Mouse (Mus musculus): ENCODE measurements around the gene Olfr329-ps.
"Not testable (repeated sequence)": the region's sequence is repeated elsewhere in the genome, so short reads cannot be mapped to it uniquely, and the experiment has no call there.

Olfr329-ps gene

GRCm38 (mm10) chr11:58546322-58546721, at the start of gene Olfr329-ps:
Olfr329-ps (minus strand) TSS chr11:58546422.
- no peak for DNase-seq (ENCODE audit: low spot score)

GRCm38 (mm10) chr11:58594814-58595213, 48.6 kb upstream of the Olfr329-ps start, which contains the start of gene Olfr324:
Olfr324 (plus strand) TSS chr11:58595114.
- no peak for DNase-seq (ENCODE audit: low spot score)

- no peak for DNase-seq (ENCODE audit: low spot score)
These were observed 42.5 kb upstream of the Olfr329-ps start for GRCm38 (mm10) chr11:58588620-58589250.

DNA sequence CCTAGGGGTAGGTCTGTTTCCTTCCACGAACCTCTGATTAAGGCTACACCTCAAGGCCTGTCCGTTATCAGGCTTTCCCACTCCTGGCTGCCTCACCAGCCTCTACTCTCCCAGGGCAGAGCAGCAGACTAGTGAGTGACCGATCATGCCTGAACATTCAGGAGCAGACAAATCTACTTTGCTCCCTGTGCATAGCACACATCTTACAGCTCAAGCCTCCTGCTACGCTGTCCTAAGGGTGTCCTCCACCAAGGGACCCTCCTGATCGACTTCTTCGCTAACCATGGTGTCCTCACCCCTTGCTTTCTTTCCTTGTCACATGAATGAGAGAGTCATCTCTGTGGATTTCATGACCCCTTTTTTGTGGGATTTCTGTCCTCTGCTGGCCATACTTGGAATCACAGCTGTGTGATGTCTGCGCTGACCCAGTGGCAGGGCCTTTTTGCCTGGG, 41.7 kb upstream of the Olfr329-ps start:
- peak; percentile 63 for DNase-seq (ENCODE audit: low spot score)

DNA sequence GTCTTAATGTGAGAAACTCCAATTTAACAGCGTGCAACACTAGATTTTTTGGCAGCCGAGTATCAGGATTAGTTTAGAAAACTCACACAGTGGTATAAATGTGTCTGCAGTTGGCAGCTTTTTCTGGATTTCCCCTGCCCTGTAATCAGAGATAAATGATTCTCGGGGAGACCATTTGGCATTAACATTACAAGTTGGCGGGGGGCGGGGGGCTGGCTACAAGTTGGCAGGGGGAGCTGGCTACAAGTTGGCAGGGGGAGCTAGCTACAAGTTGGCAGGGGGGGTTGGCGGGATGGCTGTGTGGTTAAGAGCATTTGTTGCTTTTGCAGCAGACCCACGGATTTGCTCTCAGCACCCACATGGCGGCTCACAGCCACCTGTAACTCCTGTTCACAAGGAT, 32.4 kb upstream of the Olfr329-ps start:
- no peak for DNase-seq (ENCODE audit: low spot score)

GRCm38 (mm10) chr11:58577430-58577829, 31.2 kb upstream of the Olfr329-ps start, which contains the start of gene Olfr325:
Olfr325 (plus strand) TSS chr11:58577730.
- no peak for DNase-seq (ENCODE audit: low spot score)

GRCm38 (mm10) chr11:58570405-58570804, 24.2 kb upstream of the Olfr329-ps start, which contains the start of gene Olfr224:
Olfr224 (minus strand) TSS chr11:58570553.
- DNase-seq (ENCODE audit: low spot score) = no peak

- no peak for DNase-seq (ENCODE audit: low spot score)
These were observed 9.3 kb upstream of the Olfr329-ps start, which contains the start of gene Olfr328 for GRCm38 (mm10) chr11:58555536-58555935. Olfr328 (minus strand) TSS chr11:58555636.

DNA sequence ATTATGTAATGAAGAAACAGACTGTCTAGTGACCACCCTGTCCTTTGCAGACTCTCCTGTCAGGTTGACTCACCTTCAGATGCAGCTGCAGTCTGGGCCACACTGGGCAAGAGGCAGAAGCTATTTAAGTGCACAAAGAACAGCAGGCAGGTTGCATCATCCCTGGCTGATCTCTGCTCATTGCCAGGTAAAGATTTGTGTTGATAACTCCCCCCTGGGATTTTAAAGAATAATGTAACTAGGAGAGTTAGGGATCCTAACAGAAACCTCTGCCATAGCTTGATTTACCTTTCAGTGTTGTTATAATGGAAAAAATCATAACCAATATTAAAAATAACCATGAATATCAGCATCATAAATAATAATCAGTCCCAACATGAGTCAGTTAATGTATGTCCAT, 11.5 kb downstream of the Olfr329-ps start, which contains the start of gene Olfr330:
Gene Olfr330 (minus strand): TSS at position 101 of the 400 bp plus-strand sequence.
- DNase-seq (ENCODE audit: low spot score) = not testable (repeated sequence)

DNA sequence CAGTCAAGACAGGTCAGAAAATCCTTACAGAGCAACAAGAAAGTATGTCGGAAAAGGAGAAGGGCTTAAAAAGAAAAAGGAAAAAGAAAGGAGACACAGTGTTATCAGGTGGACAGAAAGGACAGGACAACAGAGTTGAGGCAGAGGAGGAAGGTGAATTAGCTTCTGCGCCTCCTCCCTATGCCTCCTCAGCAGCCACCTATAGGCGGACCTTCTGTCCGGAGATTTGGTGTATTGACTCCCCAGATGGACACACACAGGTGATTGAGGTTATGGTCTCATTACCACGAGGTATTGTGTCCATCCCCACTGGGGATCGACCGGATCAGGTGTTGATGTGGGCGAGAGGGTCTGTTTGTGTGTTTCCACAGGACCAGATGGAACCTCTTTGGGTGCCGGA, 26.5 kb downstream of the Olfr329-ps start:
- not testable (repeated sequence) for DNase-seq (ENCODE audit: low spot score)

DNA sequence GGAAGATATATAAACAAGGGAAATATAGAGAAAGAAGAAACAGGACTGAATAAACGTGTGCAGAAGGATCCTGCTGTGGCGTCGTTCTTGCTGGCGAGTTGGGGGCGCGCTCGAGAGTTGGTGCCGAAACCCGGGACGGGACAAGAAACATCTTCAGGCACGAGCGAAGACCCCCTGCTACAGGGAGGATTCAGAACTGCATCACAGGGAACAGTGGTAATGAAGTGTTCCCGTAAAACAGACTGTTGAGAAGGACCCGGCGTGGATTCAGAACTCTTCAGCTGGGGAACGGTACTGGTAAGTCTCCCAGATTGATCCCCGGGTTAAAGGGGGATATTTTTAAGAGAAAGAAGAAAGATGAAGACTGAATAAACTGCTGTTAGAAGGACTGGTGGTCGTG, 27.3 kb downstream of the Olfr329-ps start:
- DNase-seq (ENCODE audit: low spot score) = not testable (repeated sequence)

- not testable (repeated sequence) for DNase-seq (ENCODE audit: low spot score)
These were observed 37.2 kb downstream of the Olfr329-ps start for GRCm38 (mm10) chr11:58509058-58509457.

DNA sequence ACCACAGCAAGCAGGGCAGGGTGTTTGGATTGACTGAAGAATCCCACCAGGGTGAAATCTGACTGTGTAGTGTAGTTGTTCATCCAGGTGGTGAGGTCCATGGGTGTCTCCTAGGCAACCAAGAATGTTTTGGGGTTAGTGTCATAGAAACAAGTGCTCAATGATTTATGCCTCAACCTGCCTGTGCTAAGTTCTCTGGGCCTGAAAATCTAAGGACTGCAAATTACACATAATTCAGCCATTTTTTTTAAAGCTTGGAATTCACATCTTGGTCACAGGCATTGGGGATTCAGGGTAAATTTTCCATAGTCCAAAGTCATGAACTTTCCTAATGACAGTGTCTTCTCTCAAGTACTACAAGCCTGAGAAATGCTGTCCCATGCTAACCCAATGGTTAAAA, 43.8 kb downstream of the Olfr329-ps start, which contains the start of gene Olfr331:
Gene Olfr331 (minus strand): TSS at position 101 of the 400 bp plus-strand sequence.
- not testable (repeated sequence) for DNase-seq (ENCODE audit: low spot score)

DNA sequence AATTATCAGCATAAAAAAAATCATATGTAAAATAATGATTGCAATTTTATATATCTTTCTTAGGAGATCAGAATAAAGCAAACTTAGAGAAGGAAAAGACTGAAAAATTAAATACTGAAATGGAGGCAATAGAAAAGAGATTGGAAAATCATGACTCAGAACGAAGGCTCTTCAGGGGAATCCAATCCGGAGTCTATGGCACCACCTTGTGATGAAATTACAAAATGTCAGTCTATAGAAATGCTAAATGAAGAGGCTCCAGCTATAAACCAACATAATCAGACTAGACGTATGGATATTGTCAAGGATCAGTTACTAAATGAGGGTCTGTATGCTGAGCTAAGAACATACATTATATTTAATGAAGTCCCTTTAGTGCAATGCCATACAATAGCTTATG, 46.9 kb downstream of the Olfr329-ps start:
- peak; percentile 40 for DNase-seq (ENCODE audit: low spot score)

DNA sequence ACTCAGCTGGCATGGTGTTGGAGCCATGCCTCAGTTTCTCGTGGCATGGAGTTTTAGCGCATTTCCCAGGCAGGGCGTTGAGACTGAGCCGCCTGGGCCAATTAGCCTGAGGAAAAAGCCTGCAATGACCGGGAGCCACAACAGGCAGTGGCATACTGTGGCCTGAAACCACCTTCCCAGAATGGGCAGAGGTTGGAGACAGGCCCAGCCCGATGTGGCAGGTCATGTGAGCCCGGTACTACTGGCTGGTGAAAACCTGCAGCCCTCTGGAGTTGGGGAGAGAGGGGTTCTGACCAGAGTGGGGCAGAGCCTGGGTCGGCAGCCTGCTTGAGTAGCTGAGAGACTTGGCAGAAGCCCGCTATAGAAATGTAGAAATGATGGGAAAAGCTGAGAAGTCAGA, 47.5 kb downstream of the Olfr329-ps start:
- DNase-seq (ENCODE audit: low spot score) = no peak

DNA sequence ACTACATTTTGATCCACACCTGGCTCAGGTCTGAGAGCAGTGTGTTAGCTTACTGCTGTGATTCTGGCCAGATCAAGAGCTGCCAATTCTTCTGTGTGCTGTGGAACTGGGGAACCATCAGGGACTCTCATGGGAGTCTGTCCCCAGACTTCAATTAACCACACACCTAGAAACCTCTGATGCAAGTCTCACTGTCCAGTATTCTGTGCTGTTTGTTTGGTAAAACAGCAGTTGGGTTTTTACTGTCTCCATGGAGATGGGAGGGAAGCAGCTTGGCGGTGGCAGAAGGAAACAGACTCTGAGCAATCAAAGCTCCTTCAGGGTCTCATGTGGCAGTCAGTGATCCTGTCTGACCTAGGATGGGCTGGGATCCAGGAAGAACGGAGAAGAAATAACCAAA, 53.8 kb downstream of the Olfr329-ps start, which contains the start of gene Olfr332:
Gene Olfr332 (minus strand): TSS at position 101 of the 400 bp plus-strand sequence.
- no peak for DNase-seq (ENCODE audit: low spot score)
